Mouse (Mus musculus) heart, postnatal 0 days (tissue): Measurements from ENCODE around the gene Trir. TPM values are rescaled to one million over a fixed set of nuclear protein-coding genes. Genes with fewer than 3 reads are reported as not detected.

Source experiments
- ATAC-seq: fragments of 200-750 bp; cut with Nextera tagmentation; 2 replicates; pipeline ENCODE4 v1.8.0; 2017; ENCODE audit warnings: low read depth, moderate number of reproducible peaks, moderate library complexity; ENCODE audit not compliant: insufficient read depth
- DNase-seq: peaks from one replicate; pipeline ENCODE4 v3.0.0-alpha.2; 2016; ENCODE audit warnings: low spot score
- H3K27ac ChIP-seq: fragments of 300-500 bp; sonication (generic); 2 replicates; pipeline ENCODE4 v1.5.1; 2014; ENCODE audit warnings: low read depth, mild to moderate bottlenecking
- H3K27me3 ChIP-seq: fragments of 300-500 bp; sonication (generic); 2 replicates; pipeline ENCODE4 v1.6.1; 2014; ENCODE audit warnings: low read length, mixed read lengths; ENCODE audit not compliant: control insufficient read depth, insufficient read depth
- H3K36me3 ChIP-seq: fragments of 300-500 bp; sonication (generic); replicated peaks from 2 replicates; pipeline ENCODE4 v1.6.1; 2014; ENCODE audit warnings: low read length, mixed read lengths; ENCODE audit not compliant: control insufficient read depth, insufficient read depth
- H3K4me1 ChIP-seq: fragments of 300-500 bp; sonication (generic); 2 replicates; pipeline ENCODE4 v1.6.1; 2014; ENCODE audit warnings: antibody characterized with exemption; ENCODE audit not compliant: control insufficient read depth, insufficient read depth
- H3K4me2 ChIP-seq: fragments of 300-500 bp; sonication (generic); 2 replicates; pipeline ENCODE4 v1.6.1; 2014; ENCODE audit warnings: low read depth, mild to moderate bottlenecking, low read length, moderate library complexity
- H3K4me3 ChIP-seq: fragments of 300-500 bp; sonication (generic); 2 replicates; pipeline ENCODE4 v1.5.1; 2014; ENCODE audit warnings: low read depth, low read length
- H3K9ac ChIP-seq: fragments of 300-500 bp; sonication (generic); replicated peaks from 2 replicates; pipeline ENCODE4 v1.6.1; 2014; ENCODE audit warnings: low read depth, low read length, mixed read lengths
- H3K9me3 ChIP-seq: fragments of 300-500 bp; sonication (generic); replicated peaks from 2 replicates; pipeline ENCODE4 v1.6.1; 2016; ENCODE audit warnings: low read length; ENCODE audit not compliant: control insufficient read depth
- CTCF ChIP-seq: IDR thresholded peaks from 2 replicates; pipeline ENCODE4 v1.5.1; 2016; ENCODE audit warnings: antibody characterized with exemption, control low read depth, low read depth
- EP300 ChIP-seq: IDR thresholded peaks from 2 replicates; pipeline ENCODE4 v1.6.1; 2016; ENCODE audit warnings: antibody characterized with exemption, low read depth
- WGBS: fragments of 180-500 bp; shearing (Covaris S2); extraction: QIAGEN DNeasy Blood & Tissue Kit; methylation state at CpG from one replicate; pipeline ENCODE4 v1.1.7; 2014; 5-methylcytosine and 5-hydroxymethylcytosine counted together
- microRNA-seq: library from miRNA; unstranded; fragments of <30 nt; microRNA quantifications from one replicate; pipeline ENCODE4, GENCODE M21; 2016
- polyA plus RNA-seq: library from polyadenylated mRNA; unstranded; fragments of >200 nt; fragmentation: Nextera tagmentation; extraction: Ambion mirVana; gene quantifications from 2 replicates; pipeline ENCODE4 v1.2.1, GENCODE M21; 2015
- total RNA-seq: library from RNA; depleted of rRNA; stranded (reverse); fragments of >200 nt; gene quantifications from 2 replicates; pipeline ENCODE4 v1.2.3, GENCODE M21; 2014; ENCODE audit warnings: low replicate concordance; rRNA removed

The Trir gene
- total and polyA plus RNA-seq, 2 experiments from 2014 or later = 62.4 to 196 TPM

DNA sequence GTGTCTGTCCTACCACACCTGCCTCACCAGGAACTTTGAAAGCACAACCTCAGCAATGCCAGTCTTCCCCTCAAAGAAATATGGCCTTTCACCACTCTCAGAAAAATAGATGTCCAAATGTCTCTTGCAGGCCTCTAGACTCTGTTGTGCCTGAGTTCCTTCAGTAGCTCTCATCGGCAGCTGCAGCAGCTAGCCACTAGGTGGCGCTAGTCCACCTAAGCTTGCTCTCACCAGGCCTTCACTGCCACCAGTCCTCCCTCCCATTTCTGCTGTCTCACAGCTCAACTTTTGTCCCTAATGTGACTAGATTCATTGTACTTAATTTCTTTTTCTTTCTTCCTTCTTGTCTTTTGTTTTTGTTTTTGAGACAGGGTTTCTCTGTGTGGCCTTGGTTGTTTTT is 50.4 kb downstream of the Trir start:
- H3K9me3 ChIP-seq = no peaks in the 10 kb centered on the region
- peak; percentile 85 for DNase-seq
- ATAC-seq = peak; percentile 54
- no peak overlapping the region for H3K9ac ChIP-seq
- peaks cover 39% of the 10 kb centered on the region for H3K36me3 ChIP-seq
- no peak overlapping the region for H3K4me3 ChIP-seq
- H3K27ac ChIP-seq = peak overlapping the region; percentile 27; the same call in 1 of the 2 replicates
- H3K4me1 ChIP-seq = peaks cover 11% of the 10 kb centered on the region
- 0% methylated on average over 2 of the region's 2 CpGs for WGBS
- H3K4me2 ChIP-seq = no peak overlapping the region
- TF ChIP-seq EP300 = no peak
- TF ChIP-seq CTCF = peak; percentile 99
- no peaks in the 10 kb centered on the region for H3K27me3 ChIP-seq

Small RNA genes within 50 kb of the gene (microRNA-seq; reads per million reads assigned to microRNA genes)
- gene Mir7070 = 2.0 reads per million, percentile 5 among the genes with 10 or more reads in this experiment

Other genes with a start within 250 kb of the Trir start
- 41.9 and 48.5 TPM in 2 replicates for gene Nfix, start 226.5 kb upstream of the Trir start, total RNA-seq
- 18.2 TPM in 2 replicates for gene Nfix, start 226.5 kb upstream of the Trir start, polyA plus RNA-seq
- 2.1 and 15.4 TPM in 2 replicates for gene Dand5, start 204.0 kb upstream of the Trir start, total RNA-seq
- 6.2 and 8.0 TPM in 2 replicates for gene Dand5, start 204.0 kb upstream of the Trir start, polyA plus RNA-seq
- 47.1 and 49.8 TPM in 2 replicates for gene Gadd45gip1, start 195.3 kb upstream of the Trir start, total RNA-seq
- 48.1 and 50.0 TPM in 2 replicates for gene Gadd45gip1, start 195.3 kb upstream of the Trir start, polyA plus RNA-seq
- gene Rad23a, start 186.2 kb upstream of the Trir start, total RNA-seq = 89.2 and 126 TPM in 2 replicates
- 111 and 125 TPM in 2 replicates for gene Rad23a, start 186.2 kb upstream of the Trir start, polyA plus RNA-seq
- 211 and 235 TPM in 2 replicates for gene Calr, start 179.9 kb upstream of the Trir start, total RNA-seq
- 201 and 266 TPM in 2 replicates for gene Calr, start 179.9 kb upstream of the Trir start, polyA plus RNA-seq
- gene Farsa, start 169.8 kb upstream of the Trir start, total RNA-seq = 38.6 and 40.0 TPM in 2 replicates
- 36.3 and 38.3 TPM in 2 replicates for gene Farsa, start 169.8 kb upstream of the Trir start, polyA plus RNA-seq
- 0.15 and 1.7 TPM in 2 replicates for gene Syce2, start 154.7 kb upstream of the Trir start, total RNA-seq
- gene Syce2, start 154.7 kb upstream of the Trir start, polyA plus RNA-seq = 9.7 and 11.8 TPM in 2 replicates
- gene Gcdh, start 132.9 kb upstream of the Trir start, total RNA-seq = 45.5 and 52.8 TPM in 2 replicates
- gene Gcdh, start 132.9 kb upstream of the Trir start, polyA plus RNA-seq = 33.0 and 33.5 TPM in 2 replicates
- not detected in 2 replicates for gene Klf1, start 124.9 kb upstream of the Trir start, total RNA-seq
- 0.27 and 0.56 TPM in 2 replicates for gene Klf1, start 124.9 kb upstream of the Trir start, polyA plus RNA-seq
- gene Dnase2a, start 118.3 kb upstream of the Trir start, total RNA-seq = 6.0 and 11.0 TPM in 2 replicates
- gene Dnase2a, start 118.3 kb upstream of the Trir start, polyA plus RNA-seq = 4.6 and 5.6 TPM in 2 replicates
- 0.08 TPM in 1 of 2 replicates, not detected in the other for gene Mast1, start 89.5 kb upstream of the Trir start, total RNA-seq
- gene Mast1, start 89.5 kb upstream of the Trir start, polyA plus RNA-seq = 0.05 TPM in 1 of 2 replicates, not detected in the other
- not detected in 2 replicates for gene Rtbdn, start 79.8 kb upstream of the Trir start, total RNA-seq
- gene Rtbdn, start 79.8 kb upstream of the Trir start, polyA plus RNA-seq = 0.10 TPM in 1 of 2 replicates, not detected in the other
- not detected in 2 replicates for gene Gm49661, start 57.4 kb upstream of the Trir start, total RNA-seq
- not detected in 2 replicates for gene Gm49661, start 57.4 kb upstream of the Trir start, polyA plus RNA-seq
- 647 and 809 TPM in 2 replicates for gene Prdx2, start 57.2 kb upstream of the Trir start, total RNA-seq
- 758 and 782 TPM in 2 replicates for gene Prdx2, start 57.2 kb upstream of the Trir start, polyA plus RNA-seq
- gene Rnaseh2a, start 57.1 kb upstream of the Trir start, total RNA-seq = 57.9 and 76.4 TPM in 2 replicates
- gene Rnaseh2a, start 57.1 kb upstream of the Trir start, polyA plus RNA-seq = 52.6 and 57.3 TPM in 2 replicates
- 28.9 and 39.6 TPM in 2 replicates for gene Junb, start 48.1 kb upstream of the Trir start, total RNA-seq
- gene Junb, start 48.1 kb upstream of the Trir start, polyA plus RNA-seq = 10.3 and 13.0 TPM in 2 replicates
- 1.9 and 4.8 TPM in 2 replicates for gene Hook2, start 36.2 kb upstream of the Trir start, total RNA-seq
- 3.5 and 4.7 TPM in 2 replicates for gene Hook2, start 36.2 kb upstream of the Trir start, polyA plus RNA-seq
- not detected in 2 replicates for gene Best2, start 12.3 kb upstream of the Trir start, total RNA-seq
- not detected in 2 replicates for gene Best2, start 12.3 kb upstream of the Trir start, polyA plus RNA-seq
- 134 and 152 TPM in 2 replicates for gene Asna1, start 1.5 kb upstream of the Trir start, total RNA-seq
- 106 and 110 TPM in 2 replicates for gene Asna1, start 1.5 kb upstream of the Trir start, polyA plus RNA-seq
- gene Tnpo2, start 10.1 kb downstream of the Trir start, total RNA-seq = 27.4 and 34.8 TPM in 2 replicates
- 11.5 and 13.0 TPM in 2 replicates for gene Tnpo2, start 10.1 kb downstream of the Trir start, polyA plus RNA-seq
- gene Fbxw9, start 33.2 kb downstream of the Trir start, total RNA-seq = 29.1 and 32.6 TPM in 2 replicates
- gene Fbxw9, start 33.2 kb downstream of the Trir start, polyA plus RNA-seq = 16.2 and 16.5 TPM in 2 replicates
- not detected in 2 replicates for gene Gm5741, start 41.2 kb downstream of the Trir start, total RNA-seq
- not detected in 2 replicates for gene Gm5741, start 41.2 kb downstream of the Trir start, polyA plus RNA-seq
- gene Dhps, start 44.9 kb downstream of the Trir start, total RNA-seq = 25.9 and 48.2 TPM in 2 replicates
- 45.0 and 48.3 TPM in 2 replicates for gene Dhps, start 44.9 kb downstream of the Trir start, polyA plus RNA-seq
- 101 and 116 TPM in 2 replicates for gene Wdr83os, start 53.9 kb downstream of the Trir start, total RNA-seq
- 99.8 and 103 TPM in 2 replicates for gene Wdr83os, start 53.9 kb downstream of the Trir start, polyA plus RNA-seq
- 16.2 and 31.0 TPM in 2 replicates for gene Wdr83, start 54.5 kb downstream of the Trir start, total RNA-seq
- gene Wdr83, start 54.5 kb downstream of the Trir start, polyA plus RNA-seq = 38.8 and 42.9 TPM in 2 replicates
- gene Man2b1, start 56.4 kb downstream of the Trir start, total RNA-seq = 47.2 and 87.1 TPM in 2 replicates
- gene Man2b1, start 56.4 kb downstream of the Trir start, polyA plus RNA-seq = 24.0 and 24.9 TPM in 2 replicates
- gene Zfp791, start 96.3 kb downstream of the Trir start, total RNA-seq = 0.15 TPM in 1 of 2 replicates, not detected in the other
- 0.97 and 1.2 TPM in 2 replicates for gene Zfp791, start 96.3 kb downstream of the Trir start, polyA plus RNA-seq
- not detected in 2 replicates for gene Cks1brt, start 125.1 kb downstream of the Trir start, total RNA-seq
- gene Cks1brt, start 125.1 kb downstream of the Trir start, polyA plus RNA-seq = not detected in 2 replicates
- not detected in 2 replicates for gene Olfr371, start 199.2 kb downstream of the Trir start, total RNA-seq
- gene Olfr371, start 199.2 kb downstream of the Trir start, polyA plus RNA-seq = not detected in 2 replicates